Mouse (Mus musculus) stomach, embryonic 14.5 days (tissue): ENCODE data around the gene Dao. TPM values are rescaled to one million over a fixed set of nuclear protein-coding genes. Genes with fewer than 3 reads are reported as not detected.
A peak's percentile ranks its signal among the peaks of the same experiment; 100 is the strongest.

Experiments used
- ATAC-seq: fragments of 200-750 bp; cut with Nextera tagmentation; 2 replicates; pipeline ENCODE4 v1.8.0; 2017; ENCODE audit warnings: low read depth, moderate TSS enrichment; ENCODE audit not compliant: insufficient number of reproducible peaks, insufficient read depth, low FRiP score
- H3K27ac ChIP-seq: fragments of 300-500 bp; sonication (generic); 2 replicates; pipeline ENCODE4 v1.5.1; 2014; ENCODE audit warnings: mild to moderate bottlenecking, low read length, moderate library complexity, mixed read lengths
- H3K27me3 ChIP-seq: fragments of 300-500 bp; sonication (generic); 2 replicates; pipeline ENCODE4 v1.6.1; 2014; ENCODE audit warnings: low read length, control low read depth, mixed read lengths; ENCODE audit not compliant: control insufficient read depth, insufficient read depth
- H3K36me3 ChIP-seq: fragments of 300-500 bp; sonication (generic); 2 replicates; pipeline ENCODE4 v1.6.1; 2014; ENCODE audit warnings: mild to moderate bottlenecking, control low read depth, low read length, moderate library complexity, mixed read lengths; ENCODE audit not compliant: control insufficient read depth, insufficient read depth
- H3K4me1 ChIP-seq: fragments of 300-500 bp; sonication (generic); 2 replicates; pipeline ENCODE4 v1.6.1; 2014; ENCODE audit warnings: low read length, control low read depth, mixed read lengths; ENCODE audit not compliant: control insufficient read depth, insufficient read depth
- H3K4me2 ChIP-seq: fragments of 300-500 bp; sonication (generic); replicated peaks from 2 replicates; pipeline ENCODE4 v1.6.1; 2014; ENCODE audit warnings: low read depth, low read length, control low read depth
- H3K4me3 ChIP-seq: fragments of 300-500 bp; sonication (generic); 2 replicates; pipeline ENCODE4 v1.5.1; 2014; ENCODE audit warnings: low read depth, low read length, control low read depth
- H3K9ac ChIP-seq: fragments of 300-500 bp; sonication (generic); replicated peaks from 2 replicates; pipeline ENCODE4 v1.6.1; 2014; ENCODE audit warnings: low read depth, mild to moderate bottlenecking, control low read depth, low read length, moderate library complexity, mixed read lengths
- H3K9me3 ChIP-seq: fragments of 300-500 bp; sonication (generic); 2 replicates; pipeline ENCODE4 v1.6.1; 2016; ENCODE audit warnings: low read depth, low read length, control low read depth; ENCODE audit not compliant: control insufficient read depth
- WGBS: fragments of 180-500 bp; shearing (Covaris S2); extraction: QIAGEN DNeasy Blood & Tissue Kit; methylation state at CpG from one replicate; pipeline ENCODE4 v1.1.7; 2014; 5-methylcytosine and 5-hydroxymethylcytosine counted together
- polyA plus RNA-seq: library from polyadenylated mRNA; unstranded; fragments of >200 nt; fragmentation: Nextera tagmentation; extraction: Ambion mirVana; gene quantifications from 2 replicates; pipeline ENCODE4 v1.2.1, GENCODE M21; 2014

Gene Dao
- polyA plus RNA-seq, 1 experiment from 2014 or later, result 0.16 TPM

- ATAC-seq, result no peak
- Histone ChIP-seq H3K4me3 (no peak overlapping the region), H3K27ac (no peak overlapping the region), H3K9me3 (no peaks in the 10 kb centered on the region), H3K4me2 (no peak overlapping the region), H3K4me1 (no peaks in the 10 kb centered on the region), H3K36me3 (peaks cover 40% of the 10 kb centered on the region), H3K9ac (no peak overlapping the region), H3K27me3 (no peaks in the 10 kb centered on the region)
- 92% methylated on average over 7 of the region's 7 CpGs for WGBS
These were observed 37.8 kb upstream of the Dao start for GRCm38 (mm10) chr5:113965659-113966185.

DNA sequence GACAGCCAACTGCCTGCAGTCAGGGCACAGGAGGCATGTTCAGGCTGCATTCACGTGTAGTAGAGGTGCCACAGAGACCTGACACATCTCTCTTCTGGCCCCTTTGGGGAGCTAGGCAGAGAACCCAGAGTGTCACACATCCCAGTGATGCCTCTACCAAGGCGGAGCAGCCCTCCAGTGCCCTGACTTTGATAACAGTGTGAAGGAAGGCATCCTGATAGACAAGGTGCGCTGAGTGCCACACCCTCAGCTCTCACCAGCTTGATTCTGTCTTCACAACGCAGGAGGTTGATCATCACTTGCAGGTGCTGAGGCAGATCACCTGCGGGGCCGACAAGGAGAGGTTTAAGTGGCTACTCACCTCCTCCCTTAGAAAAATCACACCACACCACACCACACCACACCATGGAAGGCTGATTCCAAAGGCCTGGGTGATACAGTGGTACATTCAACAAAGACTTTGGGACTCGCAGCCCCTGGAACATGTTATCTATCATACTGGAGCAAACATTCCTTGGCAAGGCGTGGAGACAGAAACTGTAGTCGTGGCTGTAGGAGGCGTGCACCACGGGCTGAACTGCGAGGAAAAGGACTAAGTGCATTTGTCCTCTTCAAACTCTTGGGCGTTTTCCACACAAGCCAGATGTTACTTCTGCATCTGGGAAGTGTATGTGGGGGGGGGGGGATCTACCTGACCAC is 36.9 kb upstream of the Dao start:
- peak; percentile 62 for ATAC-seq
- H3K9me3 ChIP-seq, result no peaks in the 10 kb centered on the region
- H3K36me3 ChIP-seq, result peaks cover 37% of the 10 kb centered on the region
- H3K4me3 ChIP-seq, result no peak overlapping the region
- no peak overlapping the region for H3K4me2 ChIP-seq
- H3K4me1 ChIP-seq, result no peaks in the 10 kb centered on the region
- WGBS, result 71% methylated on average over 13 of the region's 13 CpGs
- no peaks in the 10 kb centered on the region for H3K27me3 ChIP-seq
- H3K9ac ChIP-seq, result no peak overlapping the region
- H3K27ac ChIP-seq, result peak overlapping the region; percentile 30; the same call in 1 of the 2 replicates

DNA sequence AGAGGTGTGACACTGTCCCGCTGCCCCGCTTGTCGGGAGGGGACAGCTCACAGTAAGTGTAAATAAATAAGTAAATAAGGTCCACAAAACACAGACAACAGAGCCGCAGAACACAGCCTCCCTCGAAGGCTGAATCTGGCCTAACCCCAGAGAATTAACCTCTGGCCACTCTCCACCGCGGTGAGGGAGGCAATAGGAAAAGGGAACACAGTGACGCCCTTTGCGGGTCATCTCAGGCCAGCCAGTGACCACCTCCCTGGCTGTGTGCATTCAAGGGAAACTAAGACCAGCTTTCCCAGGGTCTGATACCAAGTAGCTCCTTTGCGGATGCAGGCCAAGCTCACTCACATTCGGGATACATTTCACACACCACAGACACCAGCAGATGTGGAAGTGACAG is 35.1 kb upstream of the Dao start:
- no peak overlapping the region for H3K27ac ChIP-seq
- H3K4me1 ChIP-seq, result peaks cover 3% of the 10 kb centered on the region; the same call in 1 of the 2 replicates
- no peaks in the 10 kb centered on the region for H3K9me3 ChIP-seq
- no peak overlapping the region for H3K4me2 ChIP-seq
- 80% methylated on average over 11 of the region's 11 CpGs for WGBS
- ATAC-seq, result no peak
- H3K36me3 ChIP-seq, result peaks cover 37% of the 10 kb centered on the region
- H3K27me3 ChIP-seq, result no peaks in the 10 kb centered on the region
- H3K4me3 ChIP-seq, result no peak overlapping the region
- no peak overlapping the region for H3K9ac ChIP-seq

DNA sequence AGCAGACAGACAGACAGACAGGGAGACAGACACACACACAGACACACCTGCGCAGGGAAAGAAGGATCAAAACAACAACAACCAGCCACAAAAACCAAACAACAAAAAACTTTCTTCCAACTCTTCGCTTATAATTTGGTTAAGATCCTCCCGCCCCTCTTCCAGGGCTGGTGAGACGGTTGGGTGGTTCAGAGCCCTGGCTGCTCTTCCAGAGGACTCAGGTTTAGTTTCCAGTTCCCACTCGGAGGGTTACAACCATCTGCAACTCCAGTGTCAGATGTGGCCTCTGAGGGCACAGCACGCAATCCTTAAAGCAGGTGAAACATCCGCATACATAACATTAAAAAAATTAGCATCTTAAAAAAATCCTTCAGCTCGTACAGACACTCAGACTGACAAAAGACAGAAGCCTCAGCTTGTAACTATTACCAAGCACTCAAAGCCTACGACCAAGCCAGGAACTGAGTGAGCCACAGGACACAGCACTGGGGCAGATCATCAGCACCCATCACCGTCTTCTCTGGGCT is 32.0 kb upstream of the Dao start:
- no peak overlapping the region for H3K9ac ChIP-seq
- no peak overlapping the region for H3K4me3 ChIP-seq
- H3K27ac ChIP-seq, result no peak overlapping the region
- no peaks in the 10 kb centered on the region for H3K27me3 ChIP-seq
- ATAC-seq, result no peak
- 76% methylated on average over 10 of the region's 10 CpGs for WGBS
- H3K9me3 ChIP-seq, result no peaks in the 10 kb centered on the region
- H3K4me2 ChIP-seq, result no peak overlapping the region
- peaks cover 23% of the 10 kb centered on the region for H3K36me3 ChIP-seq
- peaks cover 3% of the 10 kb centered on the region; the same call in 1 of the 2 replicates for H3K4me1 ChIP-seq

GRCm38 (mm10) chr5:113972589-113973515 is 30.7 kb upstream of the Dao start:
- H3K36me3 ChIP-seq, result peaks cover 12% of the 10 kb centered on the region
- H3K4me2 ChIP-seq, result no peak overlapping the region
- peak overlapping the region; percentile 45; the same call in 1 of the 2 replicates for H3K27ac ChIP-seq
- peaks cover 3% of the 10 kb centered on the region; the same call in 1 of the 2 replicates for H3K4me1 ChIP-seq
- peak; percentile 49; the same call in 1 of the 2 replicates for ATAC-seq
- no peak overlapping the region for H3K9ac ChIP-seq
- H3K27me3 ChIP-seq, result no peaks in the 10 kb centered on the region
- H3K9me3 ChIP-seq, result no peaks in the 10 kb centered on the region
- 21% methylated on average over 18 of the region's 18 CpGs for WGBS
- no peak overlapping the region for H3K4me3 ChIP-seq

DNA sequence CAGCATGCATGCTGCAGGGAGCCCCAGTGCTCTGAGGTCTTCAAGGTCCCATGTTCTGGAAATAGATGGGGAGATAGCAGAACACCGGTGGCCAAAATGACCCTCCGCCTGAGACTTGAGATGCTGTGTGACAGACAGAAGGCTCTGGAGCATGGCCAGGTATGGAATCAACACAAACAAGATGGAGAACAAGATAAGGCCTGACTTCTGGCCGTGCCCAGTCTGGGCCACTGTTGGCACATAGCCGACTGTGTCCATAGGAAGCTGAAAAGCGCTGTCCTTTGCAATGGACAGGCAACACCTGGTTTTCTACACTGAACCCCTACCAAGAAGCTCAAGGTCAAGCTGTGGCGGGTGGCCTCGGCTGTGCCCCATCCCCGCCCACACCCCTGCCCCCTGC is 29.7 kb upstream of the Dao start:
- Histone ChIP-seq H3K4me1 (peaks cover 3% of the 10 kb centered on the region; the same call in 1 of the 2 replicates), H3K27ac (no peak overlapping the region; the same call in 1 of the 2 replicates), H3K36me3 (peaks cover 12% of the 10 kb centered on the region), H3K9me3 (no peaks in the 10 kb centered on the region), H3K4me2 (no peak overlapping the region), H3K27me3 (no peaks in the 10 kb centered on the region), H3K4me3 (no peak overlapping the region), H3K9ac (no peak overlapping the region)
- WGBS, result 86% methylated on average over 8 of the region's 8 CpGs
- ATAC-seq, result no peak

DNA sequence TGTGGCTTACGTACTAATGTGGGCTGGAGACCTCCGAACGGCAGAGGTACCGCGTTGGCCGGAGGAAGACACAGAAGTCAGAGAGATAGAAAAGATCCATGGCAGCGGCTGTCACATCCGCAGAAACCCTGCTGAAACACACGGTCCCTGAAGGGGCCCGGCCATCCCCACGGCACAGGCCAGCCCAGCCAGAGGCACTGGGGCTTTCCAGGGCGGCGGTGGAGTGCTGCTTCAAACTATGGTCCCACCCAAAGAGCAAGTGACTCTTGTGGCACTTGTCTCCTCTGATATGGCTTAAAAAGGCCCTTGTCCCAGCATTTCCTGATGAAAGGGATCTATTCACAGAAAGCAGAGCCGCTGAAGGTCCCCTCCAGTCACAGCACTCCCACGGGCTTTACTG is 28.9 kb upstream of the Dao start:
- H3K27me3 ChIP-seq, result no peaks in the 10 kb centered on the region
- H3K27ac ChIP-seq, result no peak overlapping the region
- 64% methylated on average over 15 of the region's 15 CpGs for WGBS
- no peak overlapping the region for H3K4me3 ChIP-seq
- ATAC-seq, result no peak
- H3K9ac ChIP-seq, result no peak overlapping the region
- peaks cover 7% of the 10 kb centered on the region for H3K36me3 ChIP-seq
- H3K4me2 ChIP-seq, result no peak overlapping the region
- no peaks in the 10 kb centered on the region for H3K9me3 ChIP-seq
- H3K4me1 ChIP-seq, result peaks cover 3% of the 10 kb centered on the region; the same call in 1 of the 2 replicates

- 63% methylated on average over 9 of the region's 9 CpGs for WGBS
- no peak overlapping the region for H3K27ac ChIP-seq
- no peaks in the 10 kb centered on the region for H3K27me3 ChIP-seq
- no peak overlapping the region for H3K4me2 ChIP-seq
- H3K9ac ChIP-seq, result no peak overlapping the region
- no peaks in the 10 kb centered on the region for H3K9me3 ChIP-seq
- H3K36me3 ChIP-seq, result no peaks in the 10 kb centered on the region
- H3K4me3 ChIP-seq, result no peak overlapping the region
- no peak for ATAC-seq
- peaks cover 3% of the 10 kb centered on the region; the same call in 1 of the 2 replicates for H3K4me1 ChIP-seq
These were observed 27.8 kb upstream of the Dao start for GRCm38 (mm10) chr5:113975538-113976215.
